Mouse (Mus musculus) megakaryocyte progenitor cell, adult 5-6 weeks (primary cell): ENCODE results near the gene Dlx3. TPM values are rescaled to one million over a fixed set of nuclear protein-coding genes. Genes with fewer than 3 reads are reported as not detected.
A peak's percentile ranks its signal among the peaks of the same experiment; 100 is the strongest.

Experiments used
- ATAC-seq: replicated peaks from 2 replicates; pipeline ENCODE4 v1.8.0; 2016; ENCODE audit warnings: mild to moderate bottlenecking, moderate TSS enrichment, inconsistent platforms; ENCODE audit not compliant: poor library complexity
- total RNA-seq, 2 experiments: library from RNA; stranded (forward) in 1 of 2; stranded (reverse) in 1 of 2; fragments of 157-497, 149-512 nt in 1 of 2; fragments of 200-1000 nt in 1 of 2; gene quantifications; 2 replicates each; pipeline versions ENCODE4 v1.2.3 to v1.2.4; 2015 to 2017

Gene Dlx3
- total RNA-seq (2015) (not detected in 2 replicates), total RNA-seq (2017) (not detected in 2 replicates)

- no peak for ATAC-seq
Observed at GRCm38 (mm10) chr11:95119990-95120632, at the start of gene Dlx3. Gene Dlx3 (plus strand): TSS chr11:95120119.

DNA sequence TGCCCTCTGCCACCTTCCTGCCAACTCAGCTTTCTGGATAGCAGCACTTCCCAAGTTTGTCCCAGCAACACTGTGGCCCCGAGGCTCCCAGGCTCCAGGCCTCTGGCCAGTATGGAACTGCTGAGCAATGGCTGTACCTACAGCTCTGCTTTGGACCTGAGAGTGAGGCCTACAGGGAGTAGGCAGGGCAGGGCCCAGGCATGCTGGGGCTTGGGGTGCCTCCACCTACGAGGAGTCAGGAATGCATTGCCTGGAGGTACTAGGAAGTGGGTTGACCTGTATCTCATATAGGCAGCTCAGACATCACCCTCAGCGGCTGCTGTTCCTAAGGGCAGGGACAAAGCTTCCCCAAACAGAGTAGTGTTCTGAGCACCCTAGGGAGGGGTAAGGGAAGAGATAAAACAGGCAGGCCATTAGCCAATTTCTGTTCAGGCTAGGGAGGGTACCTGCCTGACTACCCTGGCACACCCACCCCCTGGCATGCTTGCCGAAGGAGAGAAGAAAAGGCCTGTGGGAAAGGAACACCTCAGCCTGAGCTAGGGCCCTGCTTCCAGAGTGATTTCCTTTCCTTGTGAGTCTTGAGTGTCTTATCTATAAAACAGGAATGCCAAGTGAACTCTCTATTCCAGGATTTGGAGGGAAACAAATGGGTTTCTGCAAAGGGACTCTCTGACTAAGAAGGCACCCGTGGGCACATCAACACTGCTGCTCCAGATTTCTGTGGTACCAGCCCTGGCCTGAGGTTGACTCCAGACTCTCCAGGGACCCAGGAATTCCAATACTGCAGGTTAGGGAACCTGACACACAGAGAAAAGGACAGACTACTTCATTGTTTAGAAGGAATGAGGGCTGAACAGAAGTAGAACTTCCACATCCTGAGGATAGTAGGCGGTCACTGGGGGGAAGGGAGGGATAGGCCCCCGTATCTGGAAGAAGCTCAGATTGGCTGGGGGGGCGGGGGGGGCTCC lies 49.5 kb upstream of the Dlx3 start:
- ATAC-seq: no peak

GRCm38 (mm10) chr11:95071266-95071665 lies 48.7 kb upstream of the Dlx3 start:
- no peak for ATAC-seq

DNA sequence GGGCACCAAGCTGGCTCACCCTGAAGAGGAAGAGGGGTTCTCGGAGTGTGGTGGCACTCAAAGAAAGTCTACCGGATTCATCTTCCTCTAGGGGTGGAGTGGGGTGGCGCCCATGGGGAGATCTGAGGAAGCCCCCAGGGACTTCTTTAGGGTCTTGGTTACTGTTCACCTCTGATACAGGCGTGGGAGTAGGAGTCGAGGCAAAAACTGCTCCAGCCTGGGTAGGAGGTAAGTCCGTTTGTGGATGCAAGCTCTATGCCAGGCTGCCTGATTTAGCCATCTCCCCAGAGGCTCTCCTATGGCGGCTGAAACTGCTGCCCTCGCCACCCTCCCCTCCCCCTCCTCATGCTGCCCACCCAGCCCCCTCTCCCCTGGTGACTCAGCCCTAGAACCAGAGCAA lies 47.8 kb upstream of the Dlx3 start:
- no peak for ATAC-seq

DNA sequence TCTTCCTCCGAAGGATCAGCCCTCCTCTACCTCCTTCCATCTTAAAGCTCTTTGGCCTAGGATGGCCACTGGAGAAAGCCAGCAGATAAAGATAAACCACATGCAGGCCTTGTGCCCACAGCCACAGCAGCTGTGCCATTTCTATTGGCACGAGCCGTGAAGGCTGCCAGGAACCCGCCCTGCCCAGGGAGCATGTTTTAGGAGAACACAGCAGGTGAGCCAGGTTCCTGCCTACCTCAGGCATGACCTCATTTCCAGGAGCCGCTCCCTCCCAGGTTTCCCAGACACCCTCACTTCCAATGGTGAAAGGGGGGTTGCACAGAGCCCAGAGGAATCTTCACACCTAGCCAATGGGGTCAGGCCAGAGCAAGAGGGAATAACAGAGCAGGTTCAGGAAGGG lies 47.1 kb upstream of the Dlx3 start:
- ATAC-seq: no peak

DNA sequence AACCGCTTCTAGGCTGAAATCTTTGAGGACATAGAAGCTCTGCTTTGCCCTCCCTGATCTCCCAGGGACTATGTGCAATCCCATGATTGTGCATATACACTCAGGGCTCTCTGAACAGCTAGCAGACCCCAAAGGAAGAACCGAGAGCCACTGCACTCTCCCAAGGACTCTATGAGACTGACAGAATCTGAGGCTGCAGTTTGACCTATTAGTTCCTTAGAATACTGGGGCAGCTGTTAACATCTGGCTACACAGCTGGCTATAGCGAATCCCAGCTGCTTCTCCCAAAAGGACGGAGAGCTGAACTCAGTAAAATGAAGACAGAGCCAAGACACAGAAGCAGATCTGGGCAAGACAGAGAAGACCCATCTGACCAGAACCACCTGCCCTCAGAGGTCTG lies 46.1 kb upstream of the Dlx3 start:
- no peak for ATAC-seq

DNA sequence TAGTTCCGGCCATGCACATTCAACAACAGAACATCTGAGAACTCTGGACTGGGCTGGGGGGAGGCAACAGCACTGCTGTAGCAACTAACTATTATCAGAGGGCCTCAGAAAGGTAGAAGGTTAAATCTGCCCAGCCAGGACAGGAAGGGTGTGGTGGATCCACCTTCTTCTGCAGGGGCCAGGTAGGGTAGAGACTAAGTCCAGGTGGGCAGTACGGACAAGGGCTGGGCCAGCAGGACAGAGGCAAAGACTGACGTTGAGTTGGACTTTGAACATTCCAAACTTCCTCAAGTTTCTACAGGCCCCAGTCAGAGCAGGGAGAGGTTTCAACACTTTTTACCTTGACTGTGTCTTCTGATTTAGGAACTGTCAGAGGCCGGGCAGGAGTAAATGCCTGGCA lies 45.2 kb upstream of the Dlx3 start:
- ATAC-seq: no peak

GRCm38 (mm10) chr11:95075197-95076040 lies 44.5 kb upstream of the Dlx3 start:
- ATAC-seq: no peak

- ATAC-seq: peak; percentile 47; the same call in 1 of the 2 replicates
Observed at GRCm38 (mm10) chr11:95076041-95076535, 43.8 kb upstream of the Dlx3 start.

- ATAC-seq: 0 out of 2 replicates have a peak, but pooled peaks have one; percentile 16
Observed at GRCm38 (mm10) chr11:95076536-95077111, 43.3 kb upstream of the Dlx3 start, which contains the start of gene Itga3. Gene Itga3 (minus strand): TSS chr11:95076801.

- ATAC-seq: peak; percentile 36; the same call in 1 of the 2 replicates
Observed at GRCm38 (mm10) chr11:95077956-95078355, 42.0 kb upstream of the Dlx3 start.

GRCm38 (mm10) chr11:95079256-95079875 lies 40.6 kb upstream of the Dlx3 start:
- ATAC-seq: no peak

DNA sequence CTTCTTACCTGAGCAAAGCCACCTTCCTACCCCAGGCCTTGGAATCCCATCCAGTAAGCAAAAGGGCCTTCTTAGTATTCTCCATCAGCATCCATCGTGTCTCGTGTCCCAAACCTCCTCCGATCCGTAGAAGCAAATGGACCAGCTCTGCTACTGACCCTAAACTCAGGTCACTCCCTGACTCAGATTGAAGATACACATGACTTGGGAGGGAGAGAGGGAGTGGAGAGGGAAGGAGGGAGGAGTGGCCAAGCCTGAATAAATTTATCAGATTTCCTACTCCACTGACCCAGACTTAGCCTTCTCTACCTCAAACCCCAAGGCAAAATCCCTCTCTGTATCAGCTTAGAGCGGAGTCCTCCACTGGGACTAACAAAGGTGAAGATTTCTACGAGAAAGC lies 39.1 kb upstream of the Dlx3 start:
- no peak for ATAC-seq

DNA sequence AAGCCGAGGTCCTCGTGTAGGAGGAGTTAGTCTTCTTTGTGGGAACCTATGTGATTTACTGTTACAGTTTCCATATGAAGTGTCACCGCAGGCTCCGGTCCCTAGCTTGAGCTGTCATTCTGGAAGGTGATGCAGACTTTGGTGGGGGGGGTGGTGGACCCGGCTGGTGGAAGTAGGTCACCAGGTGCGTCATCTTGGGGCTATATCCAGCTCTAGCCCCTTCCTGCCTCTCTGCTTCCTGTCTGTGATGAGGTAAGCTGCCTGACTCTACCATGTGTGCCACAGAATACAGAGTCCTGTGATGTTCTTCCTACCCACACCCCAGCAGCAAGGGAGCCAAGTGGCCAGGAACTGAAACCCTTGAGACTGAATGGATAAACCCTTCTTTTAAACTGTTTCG lies 37.0 kb upstream of the Dlx3 start:
- ATAC-seq: no peak

DNA sequence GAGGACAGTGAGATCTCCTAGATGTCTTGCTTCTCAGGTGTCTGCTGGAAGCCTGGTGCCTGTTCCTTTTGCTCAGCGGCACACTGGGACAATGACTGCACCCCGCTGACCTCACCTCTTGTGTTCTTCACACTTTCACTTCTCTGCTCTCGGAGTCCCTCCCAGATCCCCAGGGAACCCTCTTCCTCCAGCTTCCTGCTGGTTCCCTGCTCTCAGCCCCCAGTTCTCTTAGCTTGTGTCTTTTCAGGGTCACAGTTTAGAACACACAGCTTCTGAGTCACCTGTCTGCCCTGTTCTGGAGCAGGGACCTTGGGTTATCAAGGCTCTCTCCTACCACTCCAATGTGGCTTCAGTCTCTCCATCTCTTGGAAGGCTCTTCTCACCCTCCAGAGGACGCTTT lies 35.7 kb upstream of the Dlx3 start:
- no peak for ATAC-seq

GRCm38 (mm10) chr11:95084811-95085382 lies 35.0 kb upstream of the Dlx3 start:
- ATAC-seq: no peak

DNA sequence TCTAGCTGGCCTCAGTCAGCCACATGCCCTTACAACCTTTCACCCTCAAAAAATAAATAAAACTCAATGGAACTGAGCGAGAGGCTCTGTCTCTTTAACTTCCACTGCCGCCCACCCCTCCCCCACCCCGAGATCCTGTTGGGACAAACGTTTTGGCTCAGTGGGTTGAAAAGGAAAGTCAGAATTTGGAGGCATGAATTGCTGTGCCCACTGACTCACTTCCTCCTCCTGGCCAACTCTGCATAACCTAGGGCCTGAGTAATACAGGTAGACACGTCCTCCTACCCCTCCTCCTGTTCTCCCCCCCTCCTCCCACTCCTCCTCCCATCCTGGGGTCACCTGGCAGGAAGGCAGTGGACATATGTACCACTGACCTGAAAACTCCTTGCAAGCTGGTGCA lies 34.2 kb upstream of the Dlx3 start:
- ATAC-seq: no peak

DNA sequence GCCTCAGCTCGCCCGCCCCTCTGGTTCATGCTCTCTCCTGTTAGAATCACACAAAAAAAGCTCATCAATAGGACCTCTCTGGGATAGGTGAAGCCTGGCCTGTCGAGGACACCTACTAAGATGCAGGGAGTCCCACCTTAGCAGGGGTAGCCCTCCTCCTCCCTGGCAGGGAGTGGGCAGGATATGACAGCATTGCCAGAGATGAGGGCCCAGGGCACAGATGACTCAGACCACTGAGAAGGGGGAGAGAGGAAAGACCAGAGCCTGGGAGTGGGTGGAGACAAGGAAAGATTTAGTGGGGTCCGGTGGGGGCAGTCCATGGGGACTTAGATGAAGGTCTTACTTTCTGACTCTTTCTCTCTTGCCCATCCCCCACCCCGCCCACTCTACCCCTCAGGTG lies 33.7 kb upstream of the Dlx3 start:
- ATAC-seq: no peak

GRCm38 (mm10) chr11:95087301-95088228 lies 32.4 kb upstream of the Dlx3 start:
- ATAC-seq: no peak
